Mouse (Mus musculus) testis, adult 10 weeks (tissue): ENCODE results near the gene Slc22a4. TPM values are rescaled to one million over a fixed set of nuclear protein-coding genes. Genes with fewer than 3 reads are reported as not detected.

Experiments used
- polyA plus RNA-seq: library from polyadenylated mRNA; stranded (reverse); fragments of 350-450 nt; fragmentation: Illumina TruSeq; extraction: RNeasy Lipid Tissue Mini Kit (QIAGEN cat#74804); gene quantifications from one replicate; pipeline ENCODE4 v1.2.3, GENCODE M21; 2014; ENCODE audit warnings: low read depth, low replicate concordance

Slc22a4 gene
- polyA plus RNA-seq, result 0.43 TPM

DNA sequence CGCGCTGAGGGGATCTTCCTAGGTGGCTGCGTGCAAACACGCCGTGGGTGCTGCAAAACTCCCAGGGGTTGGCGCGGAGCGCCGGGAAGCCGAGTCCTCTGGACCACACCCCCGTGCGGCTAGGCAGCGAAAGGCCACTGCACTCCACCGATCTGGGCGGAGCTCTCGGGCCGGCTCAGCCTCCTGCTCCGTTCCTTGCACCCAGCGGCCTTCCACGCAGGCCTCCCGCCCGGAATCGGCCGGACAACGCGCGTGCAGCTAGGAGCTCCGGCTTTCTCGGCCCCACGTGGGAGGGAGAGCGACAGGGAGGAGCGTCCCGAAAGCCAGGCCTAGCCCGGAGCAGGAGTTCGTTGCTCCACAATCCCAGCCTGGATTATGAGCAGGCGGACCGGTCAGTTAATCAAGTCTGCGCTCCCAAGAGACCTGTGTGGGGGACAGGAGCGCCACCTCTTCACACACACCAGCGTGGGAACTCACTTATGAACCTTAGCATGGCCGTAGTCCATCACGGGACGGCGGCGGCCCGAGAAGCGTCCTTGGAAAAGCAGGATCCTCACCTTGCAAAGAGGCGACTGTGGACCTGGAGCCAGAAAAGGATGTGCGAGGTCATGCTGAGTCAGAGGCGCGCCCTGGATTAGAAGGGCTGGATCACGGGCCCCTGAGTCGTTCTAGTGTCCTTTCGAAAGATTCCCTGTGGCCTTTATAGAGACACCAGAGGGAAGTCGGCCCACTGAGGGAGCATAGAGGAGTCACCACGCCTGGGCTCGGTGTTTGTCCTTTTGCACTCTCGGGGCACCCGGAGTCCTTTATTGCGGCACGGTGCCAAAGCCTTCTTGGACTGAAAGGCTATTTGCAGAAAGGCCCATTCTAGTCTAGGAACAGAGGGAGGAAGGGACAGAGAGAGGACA lies at the start of gene Slc22a4:
Slc22a4 (minus strand) TSS at position 47 of the 908 bp plus-strand sequence.

GRCm38 (mm10) chr11:54068520-54069371 lies 40.9 kb upstream of the Slc22a4 start, which contains the start of gene Pdlim4:
Pdlim4 (minus strand) TSS chr11:54069014.

GRCm38 (mm10) chr11:53979788-53980621 lies 47.9 kb downstream of the Slc22a4 start, which contains the start of gene Slc22a21:
Slc22a21 (minus strand) TSS chr11:53980332.

Other genes starting within 250 kb of the Slc22a4 start
- gene Gm12216, start 168.8 kb downstream of the Slc22a4 start, polyA plus RNA-seq, result 0.28 TPM
- gene Slc22a5, start 136.4 kb downstream of the Slc22a4 start, polyA plus RNA-seq, result 18.0 TPM
- 62.0 TPM for gene Slc22a21, start 47.8 kb downstream of the Slc22a4 start, polyA plus RNA-seq
- gene Pdlim4, start 40.9 kb upstream of the Slc22a4 start, polyA plus RNA-seq, result 0.18 TPM
- gene P4ha2, start 72.0 kb upstream of the Slc22a4 start, polyA plus RNA-seq, result 1.9 TPM
- not detected for gene Csf2, start 221.6 kb upstream of the Slc22a4 start, polyA plus RNA-seq
- gene Il3, start 239.2 kb upstream of the Slc22a4 start, polyA plus RNA-seq, result not detected